9 mouse cellular contexts compared by ENCODE assay signal in the genomic region with DNA sequence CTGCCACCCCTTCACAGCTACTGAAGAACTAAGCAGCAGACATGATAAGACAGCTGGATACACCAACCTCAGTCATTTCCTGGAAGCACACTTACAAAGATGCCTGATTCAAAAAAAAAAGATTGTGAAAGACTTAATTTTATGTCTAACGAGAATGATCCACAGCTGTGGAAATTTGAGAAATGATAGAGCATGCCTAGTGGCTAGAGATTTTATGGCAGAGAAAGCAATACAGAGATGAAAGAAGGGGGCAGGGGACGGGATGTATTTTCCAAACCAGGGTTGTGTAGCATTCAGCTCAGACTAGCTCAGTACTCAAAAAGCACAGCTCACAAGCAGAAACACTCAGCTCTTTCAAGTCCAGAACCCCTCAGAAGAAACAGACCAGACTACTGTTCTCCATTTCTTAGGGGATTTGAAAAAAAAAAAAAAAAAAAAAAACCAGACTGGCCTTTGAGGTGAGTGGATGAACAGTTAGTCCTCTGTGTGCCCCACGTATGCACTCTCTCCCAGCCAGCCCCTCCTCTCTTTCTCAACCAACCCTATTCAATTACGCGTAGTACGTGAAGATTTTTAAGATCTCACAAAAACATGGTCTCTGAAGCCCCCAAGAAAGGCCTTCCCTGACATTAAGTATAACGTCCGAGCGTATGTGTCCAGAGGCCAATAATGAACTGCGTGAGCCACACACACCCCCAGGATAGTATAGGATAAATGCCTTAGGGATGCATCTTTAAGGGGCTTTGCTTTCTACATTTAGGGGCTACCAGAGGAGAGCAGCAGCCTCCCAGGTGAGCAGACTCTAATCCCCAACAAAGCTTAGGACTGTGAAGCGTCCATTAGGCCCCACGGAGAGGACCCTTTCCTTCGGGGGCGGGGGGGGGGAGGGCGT. TPM values are rescaled to one million over a fixed set of nuclear protein-coding genes. Genes with fewer than 3 reads are reported as not detected.
DNase-seq lines count a peak whose midpoint lies in the region; ATAC-seq lines count a peak whose summit lies in the region.
"Had no signal": no experiment of that assay in that cellular context is flagged by ENCODE, and none has a peak within 500 bp of the region (broad histone marks: within the 10 kb centered on the region; RNA-seq: fewer than 3 reads in every experiment).

No protein-coding gene starts in this region.

- peaks cover 8% of the 10 kb centered on the region; the same call in 1 of the 2 replicates for H3K36me3 ChIP-seq in embryonic facial prominence, embryonic 14.5 days (ENCODE audit: control insufficient read depth, insufficient read depth, low read length)
- H3K36me3 ChIP-seq in intestine, embryonic 14.5 days (ENCODE audit: control insufficient read depth, insufficient read depth, low read length): no peaks in the 10 kb centered on the region
- H3K36me3 ChIP-seq in midbrain, embryonic 15.5 days (replicated peaks): no peaks in the 10 kb centered on the region

- H3K9me3 ChIP-seq in embryonic facial prominence, embryonic 14.5 days (ENCODE audit: control insufficient read depth, low read length): no peaks in the 10 kb centered on the region
- H3K9me3 ChIP-seq in intestine, embryonic 14.5 days (ENCODE audit: control insufficient read depth, low read length): no peaks in the 10 kb centered on the region
- no peaks in the 10 kb centered on the region for H3K9me3 ChIP-seq in midbrain, embryonic 15.5 days

- WGBS in embryonic facial prominence, embryonic 14.5 days: 1% methylated on average over 15 of the region's 15 CpGs
- WGBS in intestine, embryonic 14.5 days: 5% methylated on average over 15 of the region's 15 CpGs
- 3% methylated on average over 15 of the region's 15 CpGs for WGBS in midbrain, embryonic 15.5 days

- H3K4me2 ChIP-seq in embryonic facial prominence, embryonic 14.5 days (ENCODE audit: low read depth, low read length): peak overlapping the region; percentile 68
- peak overlapping the region; percentile 76 for H3K4me2 ChIP-seq in intestine, embryonic 14.5 days (ENCODE audit: low read length)
- peak overlapping the region; percentile 83 for H3K4me2 ChIP-seq in midbrain, embryonic 15.5 days

- H3K4me3 ChIP-seq in embryonic facial prominence, embryonic 14.5 days (ENCODE audit: low read depth, low read length): peak overlapping the region; percentile 78
- H3K4me3 ChIP-seq in intestine, embryonic 14.5 days (ENCODE audit: low read depth, low read length): peak overlapping the region; percentile 77
- peak overlapping the region; percentile 97 for H3K4me3 ChIP-seq in midbrain, embryonic 15.5 days

- intact Hi-C loops in left cerebral cortex, postnatal 14 days (cut with DNase I): loop anchor here (5.0 kb wide), 1 partner anchor 58 kb away; a partner anchor contains a TSS
- intact Hi-C loops in left cerebral cortex, postnatal 4 days (cut with DNase I): no loop called here

- no peaks in the 10 kb centered on the region for H3K27me3 ChIP-seq in embryonic facial prominence, embryonic 14.5 days (replicated peaks; ENCODE audit: control insufficient read depth, insufficient read depth, low read length)
- H3K27me3 ChIP-seq in intestine, embryonic 14.5 days (replicated peaks; ENCODE audit: control insufficient read depth, insufficient read depth, low read length): no peaks in the 10 kb centered on the region
- H3K27me3 ChIP-seq in midbrain, embryonic 15.5 days (replicated peaks): no peaks in the 10 kb centered on the region

- DNase-seq in left cerebral cortex, postnatal 14 days (ENCODE audit: low spot score in 2 of 2): peak; percentile 42 to 71
- DNase-seq in left cerebral cortex, postnatal 4 days: no peak
- peak; percentile 66 for DNase-seq in NIH3T3 (ENCODE audit: low read depth)
- peak; percentile 41 for DNase-seq in embryonic facial prominence, embryonic 14.5 days (ENCODE audit: low spot score)
- DNase-seq in intestine, embryonic 14.5 days (ENCODE audit: low spot score): no peak
- no peak for DNase-seq in testis, postnatal 14 days (ENCODE audit: low spot score)
- no peak for DNase-seq in adrenal gland, postnatal 25 days

- no peak for ATAC-seq in embryonic facial prominence, embryonic 14.5 days (ENCODE audit: low read depth)
- no peak for ATAC-seq in intestine, embryonic 14.5 days (replicated peaks; ENCODE audit: low FRiP score, low TSS enrichment, low read depth)
- peak; percentile 53 for ATAC-seq in midbrain, embryonic 15.5 days (replicated peaks)

- peak overlapping the region; percentile 92 for H3K27ac ChIP-seq in embryonic facial prominence, embryonic 14.5 days (replicated peaks; ENCODE audit: low read depth, low read length)
- H3K27ac ChIP-seq in intestine, embryonic 14.5 days (ENCODE audit: low read depth): peak overlapping the region; percentile 69
- H3K27ac ChIP-seq in midbrain, embryonic 15.5 days: peak overlapping the region; percentile 84

- peaks cover 9% of the 10 kb centered on the region; the same call in 1 of the 2 replicates for H3K4me1 ChIP-seq in embryonic facial prominence, embryonic 14.5 days (ENCODE audit: control insufficient read depth, insufficient read depth, low read length)
- H3K4me1 ChIP-seq in intestine, embryonic 14.5 days (replicated peaks; ENCODE audit: control insufficient read depth, insufficient read depth, low read length): peaks cover 14% of the 10 kb centered on the region
- peaks cover 16% of the 10 kb centered on the region for H3K4me1 ChIP-seq in midbrain, embryonic 15.5 days

- H3K9ac ChIP-seq in embryonic facial prominence, embryonic 14.5 days (ENCODE audit: low read depth, low read length): peak overlapping the region; percentile 86
- peak overlapping the region; percentile 78 for H3K9ac ChIP-seq in intestine, embryonic 14.5 days (ENCODE audit: low read length)
- peak overlapping the region; percentile 93 for H3K9ac ChIP-seq in midbrain, embryonic 15.5 days

RNA-seq across cellular contexts. Expression of a gene that starts 1.0 kb away (rescaled TPM):
- total RNA-seq in left cerebral cortex, postnatal 14 days (2021): 10 to 100 TPM; 24.8 to 25.7 TPM
- 10 to 100 TPM; 46.0 to 48.8 TPM for total RNA-seq in left cerebral cortex, postnatal 4 days (2021)
- polyA plus RNA-seq in embryonic facial prominence, embryonic 14.5 days (2014; fragmentation: Nextera tagmentation; extraction: Ambion mirVana): 119 and 125 TPM in 2 replicates
- polyA plus RNA-seq in intestine, embryonic 14.5 days (2014; fragmentation: Nextera tagmentation; extraction: Ambion mirVana): 108 and 111 TPM in 2 replicates
- 41.1 and 45.6 TPM in 2 replicates for polyA plus RNA-seq in midbrain, embryonic 15.5 days (2015; fragmentation: Nextera tagmentation; extraction: Ambion mirVana)
- total RNA-seq in adrenal gland, postnatal 25 days (2021): 73.1 and 77.1 TPM in 2 replicates

RNA-seq across cellular contexts. Expression of a gene that starts 43.4 kb away (rescaled TPM):
- 10 to 100 TPM; 35.4 to 36.1 TPM for total RNA-seq in left cerebral cortex, postnatal 14 days (2021)
- 10 to 100 TPM; 33.5 to 35.5 TPM for total RNA-seq in left cerebral cortex, postnatal 4 days (2021)
- 60.8 and 61.2 TPM in 2 replicates for polyA plus RNA-seq in embryonic facial prominence, embryonic 14.5 days (2014; fragmentation: Nextera tagmentation; extraction: Ambion mirVana)
- polyA plus RNA-seq in intestine, embryonic 14.5 days (2014; fragmentation: Nextera tagmentation; extraction: Ambion mirVana): 60.6 and 61.9 TPM in 2 replicates
- polyA plus RNA-seq in midbrain, embryonic 15.5 days (2015; fragmentation: Nextera tagmentation; extraction: Ambion mirVana): 62.5 and 67.8 TPM in 2 replicates
- total RNA-seq in adrenal gland, postnatal 25 days (2021): 45.7 and 62.1 TPM in 2 replicates

RNA-seq across cellular contexts. Expression of a gene that starts 43.5 kb away (rescaled TPM):
- total RNA-seq in left cerebral cortex, postnatal 14 days (2021): 100 to 1,000 TPM; 562 to 565 TPM
- total RNA-seq in left cerebral cortex, postnatal 4 days (2021): 100 to 1,000 TPM; 777 to 795 TPM
- 1,224 and 1,226 TPM in 2 replicates for polyA plus RNA-seq in embryonic facial prominence, embryonic 14.5 days (2014; fragmentation: Nextera tagmentation; extraction: Ambion mirVana)
- polyA plus RNA-seq in intestine, embryonic 14.5 days (2014; fragmentation: Nextera tagmentation; extraction: Ambion mirVana): 1,354 and 1,361 TPM in 2 replicates
- polyA plus RNA-seq in midbrain, embryonic 15.5 days (2015; fragmentation: Nextera tagmentation; extraction: Ambion mirVana): 541 and 561 TPM in 2 replicates
- total RNA-seq in adrenal gland, postnatal 25 days (2021): 893 and 1,018 TPM in 2 replicates

RNA-seq across cellular contexts. Expression of a gene that starts 57.9 kb away (rescaled TPM):
- 1 to 10 TPM in 1 of 2 experiments, not detected in 1; 3.4 TPM for total RNA-seq in left cerebral cortex, postnatal 14 days (2021)
- total RNA-seq in left cerebral cortex, postnatal 4 days (2021): not detected
- polyA plus RNA-seq in embryonic facial prominence, embryonic 14.5 days (2014; fragmentation: Nextera tagmentation; extraction: Ambion mirVana): not detected in 2 replicates
- polyA plus RNA-seq in intestine, embryonic 14.5 days (2014; fragmentation: Nextera tagmentation; extraction: Ambion mirVana): 2.4 TPM in 1 of 2 replicates, not detected in the other
- polyA plus RNA-seq in midbrain, embryonic 15.5 days (2015; fragmentation: Nextera tagmentation; extraction: Ambion mirVana): 1.1 TPM in 1 of 2 replicates, not detected in the other
- total RNA-seq in adrenal gland, postnatal 25 days (2021): 10.4 TPM in 1 of 2 replicates, not detected in the other
- total RNA-seq: layer of hippocampus, adult 18-20 months had no signal

Comparison
In these comparisons a context has a peak if more than half of its experiments do, and no peak if none do; other contexts are left out.
1. DNase-seq: peak in left cerebral cortex, postnatal 14 days (2 of 2), NIH3T3 (single experiment) and embryonic facial prominence, embryonic 14.5 days (single experiment); none in left cerebral cortex, postnatal 4 days (single experiment), intestine, embryonic 14.5 days (single experiment), testis, postnatal 14 days (single experiment) and adrenal gland, postnatal 25 days (single experiment).
2. Peak in every context shown above with its lines, with median percentiles within 50 percentile points of each other: H3K27ac ChIP-seq, H3K4me2 ChIP-seq, H3K4me3 ChIP-seq and H3K9ac ChIP-seq.